Mouse (Mus musculus): ENCODE measurements around the gene Pabpc6.

Pabpc6 gene

DNA sequence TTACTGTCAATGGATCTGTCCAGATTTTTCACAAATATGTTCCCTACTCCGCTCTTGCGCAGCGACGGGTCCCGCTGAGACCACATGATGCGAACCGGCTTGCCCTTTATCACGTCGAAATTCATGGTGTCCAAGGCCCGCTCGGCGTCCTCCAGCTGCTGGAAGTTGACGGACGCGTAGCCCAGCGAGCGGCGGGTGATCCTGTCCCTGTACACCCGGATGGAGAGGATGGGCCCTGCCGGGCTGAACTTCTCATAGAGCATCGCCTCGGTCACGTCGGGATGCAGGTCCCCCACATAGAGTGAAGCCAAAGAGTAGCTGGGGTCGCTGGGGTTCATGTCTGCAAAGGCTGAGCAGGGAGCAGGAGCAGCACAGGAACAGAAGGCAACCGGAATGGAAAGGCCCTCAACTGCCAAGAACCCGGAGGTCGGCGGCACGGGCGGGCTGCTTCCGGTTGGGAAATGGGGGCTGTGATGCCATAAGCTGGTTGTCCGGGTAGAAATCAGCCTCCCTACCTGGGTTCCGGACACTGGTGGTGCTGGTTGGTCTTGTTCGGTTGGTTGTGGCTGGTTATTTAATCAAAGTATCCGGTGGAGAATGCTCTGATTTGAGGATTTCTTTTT is at the start of gene Pabpc6:
Gene Pabpc6, minus strand, starts transcription at position 435 of the 623 bp plus-strand sequence.
- DNase-seq (ENCODE audit: extremely low read depth, low read depth): no peak

DNA sequence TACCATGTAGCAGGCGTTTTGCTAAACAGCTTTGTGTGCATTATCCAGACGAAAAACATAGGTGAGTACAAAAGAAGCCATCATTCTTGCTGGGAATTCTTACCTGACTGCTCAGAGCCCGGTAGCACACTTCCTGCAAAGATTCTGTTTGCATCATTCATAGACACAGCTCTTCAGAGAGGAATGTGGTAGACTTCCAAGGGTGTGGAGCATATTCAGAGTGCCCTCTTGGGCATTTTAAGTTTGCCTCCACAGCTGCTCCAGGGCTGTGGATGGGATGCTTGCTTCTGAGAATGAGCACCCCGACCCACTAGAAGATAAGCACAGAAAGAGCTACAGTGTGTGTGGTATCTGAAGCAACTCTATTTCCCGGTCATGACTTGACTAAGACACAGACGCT is 41.4 kb upstream of the Pabpc6 start:
- no peak for DNase-seq (ENCODE audit: extremely low read depth, low read depth)

DNA sequence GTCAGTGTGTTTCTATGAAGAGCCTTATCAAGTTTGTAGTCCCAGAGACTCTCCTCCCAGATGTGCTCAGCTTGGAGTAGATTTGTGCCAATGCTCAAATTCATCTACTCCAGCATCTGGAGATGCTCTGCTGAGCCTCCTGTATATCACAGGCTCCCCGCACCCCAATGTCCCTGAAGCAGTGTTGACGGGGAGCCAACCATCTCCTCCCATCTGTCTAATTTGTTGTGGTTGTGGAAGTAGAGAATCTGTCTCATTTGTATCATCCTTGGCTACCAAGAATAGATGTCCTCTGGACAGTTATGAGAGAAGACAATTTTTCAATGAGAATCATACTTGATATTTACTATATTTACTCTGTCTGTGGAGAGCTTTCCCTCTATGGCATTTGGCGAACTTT is 39.4 kb upstream of the Pabpc6 start:
- DNase-seq (ENCODE audit: extremely low read depth, low read depth): no peak

GRCm38 (mm10) chr17:9707356-9707755 is 37.8 kb upstream of the Pabpc6 start:
- no peak for DNase-seq (ENCODE audit: extremely low read depth, low read depth)

DNA sequence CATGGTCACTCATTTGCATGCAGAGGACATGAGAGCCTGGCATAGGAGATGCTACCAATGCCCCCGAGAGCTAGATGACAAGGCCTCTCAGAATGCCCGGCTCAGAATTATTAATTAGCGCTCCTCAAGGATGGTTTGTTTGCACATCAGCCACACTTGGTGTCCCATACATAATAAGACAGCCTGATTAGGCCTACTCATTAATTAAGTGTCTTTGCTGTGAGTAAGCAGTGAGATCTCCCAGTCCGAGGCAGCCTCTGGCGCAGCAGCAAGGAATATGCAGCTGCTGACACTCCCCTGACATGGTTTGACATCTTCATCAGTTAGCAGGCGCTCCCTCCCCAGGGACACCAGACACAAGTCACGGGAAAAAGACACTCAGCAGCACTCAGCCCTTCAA is 28.2 kb upstream of the Pabpc6 start:
- no peak for DNase-seq (ENCODE audit: extremely low read depth, low read depth)

- no peak for DNase-seq (ENCODE audit: extremely low read depth, low read depth)
Observed at GRCm38 (mm10) chr17:9691251-9691650, 21.7 kb upstream of the Pabpc6 start.

DNA sequence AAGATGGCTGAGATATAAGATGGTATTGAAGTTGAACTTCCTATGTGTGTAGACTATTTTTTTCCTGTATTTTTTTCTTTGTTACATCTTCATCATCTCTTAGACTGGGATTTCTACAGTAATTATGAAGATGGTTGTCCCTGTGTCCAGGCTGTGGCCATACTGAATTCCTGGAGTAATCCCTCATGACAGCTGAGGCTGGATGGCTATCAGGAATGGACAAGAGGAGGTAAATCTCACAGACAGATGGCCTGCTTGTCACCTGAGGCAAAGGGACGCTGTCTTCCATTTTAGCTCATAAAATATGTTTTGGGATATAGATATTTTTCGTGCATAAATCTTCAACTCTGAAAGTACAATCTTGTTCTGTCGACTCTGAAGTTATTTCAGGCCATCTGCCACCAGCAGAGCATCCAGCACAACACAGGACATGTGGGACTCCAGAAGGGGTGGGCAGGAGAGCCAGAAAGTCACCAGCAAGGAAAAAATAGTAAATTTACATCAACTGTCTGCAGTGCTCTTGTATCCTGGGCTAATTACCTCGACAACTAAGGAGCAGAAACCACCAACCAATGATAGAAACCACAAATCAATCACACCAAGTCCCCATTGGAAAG is 14.1 kb upstream of the Pabpc6 start:
- no peak for DNase-seq (ENCODE audit: extremely low read depth, low read depth)

- DNase-seq (ENCODE audit: extremely low read depth, low read depth): no peak
Observed at GRCm38 (mm10) chr17:9680741-9681140, 11.2 kb upstream of the Pabpc6 start.

- no peak for DNase-seq (ENCODE audit: extremely low read depth, low read depth)
Observed at GRCm38 (mm10) chr17:9675175-9675789, 5.8 kb upstream of the Pabpc6 start.

DNA sequence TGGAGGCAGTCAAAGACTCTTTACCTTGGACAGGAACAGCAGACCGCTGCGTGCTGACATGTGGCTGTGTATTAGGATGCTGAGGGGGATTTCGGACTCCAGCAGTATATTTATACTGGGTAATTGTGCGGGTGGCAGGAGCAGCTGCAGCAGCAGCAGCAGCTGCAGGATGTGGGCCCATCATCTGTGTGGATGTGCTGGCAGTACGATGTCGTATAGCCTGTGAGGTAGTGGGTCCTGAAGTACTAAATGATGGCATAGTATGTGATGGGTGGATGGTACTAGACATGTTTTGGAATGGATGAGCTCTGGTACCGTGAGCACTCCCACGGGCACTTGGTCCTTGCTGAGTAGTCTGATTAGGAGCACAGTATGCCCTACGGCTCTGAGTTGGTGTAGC is 1.6 kb downstream of the Pabpc6 start:
- no peak for DNase-seq (ENCODE audit: extremely low read depth, low read depth)

GRCm38 (mm10) chr17:9658651-9659050 is 10.9 kb downstream of the Pabpc6 start:
- no peak for DNase-seq (ENCODE audit: extremely low read depth, low read depth)

GRCm38 (mm10) chr17:9654155-9654554 is 15.4 kb downstream of the Pabpc6 start:
- no peak for DNase-seq (ENCODE audit: extremely low read depth, low read depth)

GRCm38 (mm10) chr17:9647644-9648043 is 21.9 kb downstream of the Pabpc6 start:
- DNase-seq (ENCODE audit: extremely low read depth, low read depth): no peak

DNA sequence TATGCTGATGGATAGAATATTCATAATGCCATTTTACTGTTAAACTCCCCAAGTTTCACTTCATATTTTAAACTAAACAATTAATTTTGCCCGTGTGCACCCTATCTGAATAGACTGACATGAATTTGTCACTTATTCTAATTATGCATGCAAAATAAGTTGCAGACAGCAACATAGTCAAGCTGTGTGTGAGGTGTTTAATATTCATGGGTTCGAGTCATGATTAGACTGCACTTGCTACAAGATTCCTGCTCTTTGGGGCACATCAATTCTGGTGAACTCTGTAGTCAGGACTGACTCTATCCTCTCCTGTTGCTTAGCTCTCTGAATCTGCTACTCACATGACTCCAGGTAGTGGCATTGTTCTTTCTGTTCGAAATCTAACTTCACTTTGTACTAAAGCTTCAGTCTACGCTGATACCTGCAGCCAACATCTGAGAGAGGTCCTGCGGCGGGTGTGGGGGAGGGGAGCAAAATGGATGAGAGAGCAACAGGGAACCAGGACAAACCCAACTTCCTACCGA is 25.8 kb downstream of the Pabpc6 start:
- DNase-seq (ENCODE audit: extremely low read depth, low read depth): no peak

DNA sequence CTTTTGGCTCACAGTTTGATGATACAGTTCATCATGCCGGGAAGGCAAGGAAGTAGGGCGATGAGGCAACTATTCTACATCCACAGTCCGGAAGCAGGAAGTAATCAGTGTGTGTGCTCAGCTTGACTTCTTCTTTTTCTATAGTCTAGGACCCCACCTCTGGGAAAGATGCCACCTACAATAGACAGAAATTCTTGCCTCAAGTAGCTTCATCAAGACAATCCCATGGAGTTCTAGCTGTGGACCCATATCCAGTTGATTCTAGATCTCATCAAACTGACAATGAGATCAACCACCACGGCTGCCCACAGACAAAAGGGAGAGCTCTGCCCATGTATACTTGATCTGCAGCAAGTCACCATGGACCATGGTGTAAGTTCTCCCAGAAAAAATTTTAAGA is 32.5 kb downstream of the Pabpc6 start:
- no peak for DNase-seq (ENCODE audit: extremely low read depth, low read depth)

DNA sequence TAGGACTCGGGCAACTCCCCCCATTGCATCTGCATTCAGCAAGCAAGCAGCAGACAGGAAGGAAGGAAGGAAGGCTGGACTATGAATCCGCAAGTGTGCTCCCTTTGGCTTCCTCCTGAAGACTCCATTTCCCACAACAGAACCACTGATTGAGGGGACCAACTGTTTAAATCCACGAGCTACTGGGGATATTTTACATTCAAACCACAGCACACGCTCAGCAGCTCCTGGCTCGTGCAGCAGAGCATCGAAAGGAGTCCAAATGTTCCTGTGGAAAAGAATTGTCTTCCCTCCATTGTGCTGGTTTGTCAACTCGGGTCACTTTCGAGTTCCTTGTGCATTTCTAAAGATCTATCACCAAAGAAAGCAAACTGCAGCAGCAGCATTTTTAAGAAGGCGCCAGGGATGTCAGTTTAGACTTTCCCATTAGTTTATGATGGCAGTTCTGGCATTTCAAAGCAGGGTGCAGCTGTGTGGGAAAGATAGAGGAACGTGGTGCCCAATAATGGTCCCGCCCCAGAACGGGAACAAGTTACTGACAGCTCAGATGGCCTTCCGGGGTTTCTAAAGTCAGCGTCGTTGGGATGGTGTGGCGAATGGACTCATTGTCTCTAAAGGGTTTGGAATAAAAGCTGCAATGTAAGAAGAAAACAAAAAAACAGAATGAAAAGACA is 36.8 kb downstream of the Pabpc6 start:
- no peak for DNase-seq (ENCODE audit: extremely low read depth, low read depth)

GRCm38 (mm10) chr17:9632140-9632539 is 37.4 kb downstream of the Pabpc6 start:
- no peak for DNase-seq (ENCODE audit: extremely low read depth, low read depth)

- no peak for DNase-seq (ENCODE audit: extremely low read depth, low read depth)
Observed at GRCm38 (mm10) chr17:9631081-9631480, 38.4 kb downstream of the Pabpc6 start.

- no peak for DNase-seq (ENCODE audit: extremely low read depth, low read depth)
Observed at GRCm38 (mm10) chr17:9627011-9627410, 42.5 kb downstream of the Pabpc6 start.
